Mouse (Mus musculus) myocyte (in vitro differentiated cells): ENCODE measurements at regions not wholly inside any gene's neighbourhood (a gene's known extent, or its start where the extent isn't known, plus 50 kb on each side); places are given as distances from the start of the nearest gene placed in this dataset.

ENCODE experiments used
- H3K27me3 ChIP-seq: one replicate; pipeline ENCODE4 v1.6.1; 2011; ENCODE audit not compliant: control insufficient read depth, insufficient read depth, insufficient read length
- H3K36me3 ChIP-seq: one replicate; pipeline ENCODE4 v1.6.1; 2011; ENCODE audit not compliant: control insufficient read depth, insufficient read depth
- H3K4me2 ChIP-seq: one replicate; pipeline ENCODE4 v1.6.1; 2011; ENCODE audit warnings: low read depth, control low read depth
- H3K4me3 ChIP-seq: one replicate; pipeline ENCODE4 v1.5.1; 2011; ENCODE audit warnings: mild to moderate bottlenecking, control low read depth, moderate library complexity
- H3K79me2 ChIP-seq: one replicate; pipeline ENCODE4 v1.6.1; 2011; ENCODE audit not compliant: control insufficient read depth, insufficient read depth
- H3ac ChIP-seq: one replicate; pipeline ENCODE4 v1.6.1; 2011; ENCODE audit not compliant: control insufficient read depth, insufficient read length
- CEBPB ChIP-seq: IDR thresholded peaks from 2 replicates; pipeline ENCODE4 v1.6.1; 2011; ENCODE audit warnings: mild to moderate bottlenecking, moderate library complexity; ENCODE audit not compliant: poor library complexity, insufficient read depth, severe bottlenecking
- E2F4 ChIP-seq: IDR thresholded peaks from one replicate; pipeline ENCODE4 v1.6.1; 2011; ENCODE audit warnings: mild to moderate bottlenecking, control low read depth, moderate library complexity; ENCODE audit not compliant: insufficient read depth
- MAX ChIP-seq: IDR thresholded peaks from one replicate; pipeline ENCODE4 v1.6.1; 2011; ENCODE audit warnings: low read depth, mild to moderate bottlenecking, control low read depth
- MYOD1 ChIP-seq, 3 experiments: IDR thresholded peaks; one replicate each; pipeline ENCODE4 v1.6.1; 2011; ENCODE audit warnings: control low read depth in 2 of 3, low read depth in 2 of 3, mild to moderate bottlenecking in 2 of 3, moderate library complexity in 1 of 3; ENCODE audit not compliant: insufficient read length in 2 of 3, control insufficient read depth in 1 of 3
- MYOG ChIP-seq, 3 experiments: IDR thresholded peaks; one replicate each; pipeline ENCODE4 v1.6.1; 2011; ENCODE audit warnings: control low read depth in 2 of 3, low read depth in 2 of 3, mild to moderate bottlenecking in 2 of 3; ENCODE audit not compliant: insufficient read length in 2 of 3, control insufficient read depth in 1 of 3, insufficient read depth in 1 of 3
- POLR2A ChIP-seq: IDR thresholded peaks from one replicate; pipeline ENCODE4 v1.6.1; 2011; ENCODE audit warnings: low read depth, mild to moderate bottlenecking, control low read depth, moderate library complexity; ENCODE audit not compliant: insufficient read length
- POLR2AphosphoS2 ChIP-seq: IDR thresholded peaks from one replicate; pipeline ENCODE4 v1.6.1; 2011; ENCODE audit warnings: low read depth, control low read depth; ENCODE audit not compliant: insufficient read length
- REST ChIP-seq: IDR thresholded peaks from one replicate; pipeline ENCODE4 v1.6.1; 2011; ENCODE audit warnings: mild to moderate bottlenecking, control low read depth, moderate library complexity; ENCODE audit not compliant: insufficient read depth, insufficient read length
- SRF ChIP-seq: IDR thresholded peaks from one replicate; pipeline ENCODE4 v1.6.1; 2011; ENCODE audit warnings: low read depth; ENCODE audit not compliant: control insufficient read depth, insufficient read length
- TCF12 ChIP-seq: IDR thresholded peaks from one replicate; pipeline ENCODE4 v1.6.1; 2011; ENCODE audit warnings: mild to moderate bottlenecking, control low read depth; ENCODE audit not compliant: poor library complexity, insufficient read depth, severe bottlenecking
- TCF3 ChIP-seq: IDR thresholded peaks from one replicate; pipeline ENCODE4 v1.6.1; 2011; ENCODE audit warnings: low read depth, control low read depth; ENCODE audit not compliant: insufficient read length
- USF1 ChIP-seq: IDR thresholded peaks from one replicate; pipeline ENCODE4 v1.6.1; 2011; ENCODE audit warnings: low read depth, mild to moderate bottlenecking, control low read depth, moderate library complexity

DNA sequence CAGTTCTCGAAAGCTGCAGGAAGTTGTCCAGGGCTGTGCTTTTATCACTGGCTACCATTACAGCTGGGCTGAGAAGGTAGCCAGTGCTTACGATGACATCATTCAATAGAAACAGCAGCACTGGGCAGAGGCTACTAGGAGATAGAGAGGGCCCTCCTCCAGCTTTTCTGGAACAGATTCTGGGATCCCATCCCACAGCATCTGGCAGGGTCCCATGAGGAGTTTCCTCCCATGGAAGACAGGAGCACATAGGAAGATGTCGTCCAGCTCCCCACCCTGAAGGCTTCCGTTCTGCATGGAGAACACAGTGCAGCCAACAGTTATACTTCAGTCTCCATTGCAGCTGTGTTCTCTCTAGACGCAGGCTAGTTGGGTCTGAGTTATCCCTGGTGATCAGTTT is 1503.2 kb downstream of the 4930444P10Rik start:
- H3ac ChIP-seq, result no peak overlapping the region
- no peaks in the 10 kb centered on the region for H3K27me3 ChIP-seq
- H3K4me3 ChIP-seq, result no peak overlapping the region
- H3K4me2 ChIP-seq, result no peak overlapping the region
- H3K79me2 ChIP-seq, result no peaks in the 10 kb centered on the region
- H3K36me3 ChIP-seq, result no peaks in the 10 kb centered on the region
- TF ChIP-seq MYOD1 (IDR thresholded peaks at IDR 0.05; ENCODE audit: control insufficient read depth in 1 of 3, insufficient read length in 2 of 3, low read depth in 2 of 3), result no peak
- no peak for TF ChIP-seq TCF12
- no peak for TF ChIP-seq TCF3
- TF ChIP-seq REST, result no peak
- TF ChIP-seq CEBPB, result no peak
- TF ChIP-seq SRF, result no peak
- no peak for TF ChIP-seq E2F4
- TF ChIP-seq USF1, result no peak
- no peak for TF ChIP-seq POLR2A
- TF ChIP-seq POLR2AphosphoS2, result no peak
- no peak for TF ChIP-seq MAX
- TF ChIP-seq MYOG (IDR thresholded peaks at IDR 0.05; ENCODE audit: control insufficient read depth in 1 of 3, insufficient read depth in 1 of 3, insufficient read length in 2 of 3, low read depth in 2 of 3), result no peak

GRCm38 (mm10) chr1:14579376-14579775 is 1513.7 kb downstream of the 4930444P10Rik start:
- no peak for TF ChIP-seq MAX
- TF ChIP-seq SRF, result no peak
- no peak for TF ChIP-seq REST
- no peak for TF ChIP-seq POLR2AphosphoS2
- TF ChIP-seq POLR2A, result no peak
- TF ChIP-seq MYOD1 (IDR thresholded peaks at IDR 0.05; ENCODE audit: control insufficient read depth in 1 of 3, insufficient read length in 2 of 3, low read depth in 2 of 3), result no peak
- no peak for TF ChIP-seq E2F4
- no peak for TF ChIP-seq CEBPB
- no peak for TF ChIP-seq TCF3
- no peak for TF ChIP-seq USF1
- no peak for TF ChIP-seq MYOG (IDR thresholded peaks at IDR 0.05; ENCODE audit: control insufficient read depth in 1 of 3, insufficient read depth in 1 of 3, insufficient read length in 2 of 3, low read depth in 2 of 3)
- Histone ChIP-seq H3ac (no peak overlapping the region), H3K36me3 (no peaks in the 10 kb centered on the region), H3K79me2 (no peaks in the 10 kb centered on the region), H3K4me3 (no peak overlapping the region), H3K4me2 (no peak overlapping the region), H3K27me3 (no peaks in the 10 kb centered on the region)

- H3K27me3 ChIP-seq, result no peaks in the 10 kb centered on the region
- TF ChIP-seq TCF3 (no peak), USF1 (no peak), TCF12 (no peak), POLR2AphosphoS2 (no peak), REST (no peak), E2F4 (no peak)
- no peaks in the 10 kb centered on the region for H3K79me2 ChIP-seq
- no peak overlapping the region for H3K4me2 ChIP-seq
- no peaks in the 10 kb centered on the region for H3K36me3 ChIP-seq
- no peak overlapping the region for H3ac ChIP-seq
- H3K4me3 ChIP-seq, result no peak overlapping the region
These were observed 1516.9 kb downstream of the 4930444P10Rik start for GRCm38 (mm10) chr1:14576263-14576662.

DNA sequence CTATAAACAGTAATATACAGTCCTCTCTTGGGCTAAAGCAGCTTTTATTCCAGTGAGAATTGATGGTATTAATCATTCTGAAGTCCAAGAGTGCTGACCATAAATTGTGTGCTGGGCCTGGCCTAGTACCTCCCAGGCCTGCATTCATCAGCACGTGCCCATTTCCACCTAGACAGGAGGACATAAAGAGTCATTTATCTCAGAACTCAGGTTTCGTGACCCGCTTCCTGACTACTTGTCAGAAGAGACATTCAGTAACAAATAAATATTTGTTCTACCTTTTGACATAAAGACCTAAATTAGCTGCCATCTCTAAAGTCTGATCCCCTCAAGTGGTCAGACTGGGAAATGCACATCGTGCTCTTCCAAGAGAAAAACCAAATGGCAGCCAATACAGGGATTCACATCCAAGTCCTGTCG is 1522.6 kb downstream of the 4930444P10Rik start:
- no peaks in the 10 kb centered on the region for H3K79me2 ChIP-seq
- no peaks in the 10 kb centered on the region for H3K36me3 ChIP-seq
- H3K4me2 ChIP-seq, result no peak overlapping the region
- no peak overlapping the region for H3ac ChIP-seq
- H3K4me3 ChIP-seq, result no peak overlapping the region
- H3K27me3 ChIP-seq, result no peaks in the 10 kb centered on the region
- no peak for TF ChIP-seq USF1
- TF ChIP-seq TCF3, result no peak
- TF ChIP-seq MYOG (IDR thresholded peaks at IDR 0.05; ENCODE audit: control insufficient read depth in 1 of 3, insufficient read depth in 1 of 3, insufficient read length in 2 of 3, low read depth in 2 of 3), result no peak
- TF ChIP-seq MYOD1 (IDR thresholded peaks at IDR 0.05; ENCODE audit: control insufficient read depth in 1 of 3, insufficient read length in 2 of 3, low read depth in 2 of 3), result no peak
- TF ChIP-seq REST, result no peak
- TF ChIP-seq SRF, result no peak
- no peak for TF ChIP-seq MAX
- TF ChIP-seq POLR2AphosphoS2, result no peak
- TF ChIP-seq TCF12, result no peak
- TF ChIP-seq POLR2A, result no peak
- no peak for TF ChIP-seq E2F4
- no peak for TF ChIP-seq CEBPB

DNA sequence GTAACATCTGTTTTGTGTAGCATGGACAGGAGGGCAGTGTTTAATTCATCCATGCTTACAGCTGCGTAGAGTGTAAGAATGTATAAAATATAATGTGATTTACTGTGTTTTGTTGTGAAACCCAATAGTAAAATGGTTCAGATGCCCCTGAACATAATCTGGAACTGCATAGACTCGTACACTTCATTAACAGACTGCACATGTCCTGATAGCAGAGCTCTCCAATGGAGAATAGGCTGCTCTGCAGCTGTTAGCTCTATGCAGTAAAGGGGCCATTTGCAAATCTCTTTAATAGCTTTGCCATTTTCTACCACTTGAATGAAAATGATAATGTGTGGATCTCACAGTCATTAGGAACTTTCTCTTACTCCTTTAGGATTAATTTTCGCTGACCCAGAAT is 1523.0 kb downstream of the 4930444P10Rik start:
- TF ChIP-seq POLR2AphosphoS2 (no peak), MYOD1 (IDR thresholded peaks at IDR 0.05; ENCODE audit: control insufficient read depth in 1 of 3, insufficient read length in 2 of 3, low read depth in 2 of 3) (no peak), TCF3 (no peak), USF1 (no peak), POLR2A (no peak), CEBPB (no peak), MYOG (IDR thresholded peaks at IDR 0.05; ENCODE audit: control insufficient read depth in 1 of 3, insufficient read depth in 1 of 3, insufficient read length in 2 of 3, low read depth in 2 of 3) (no peak), MAX (no peak), REST (no peak), E2F4 (no peak), TCF12 (no peak), SRF (no peak)
- Histone ChIP-seq H3K79me2 (no peaks in the 10 kb centered on the region), H3K27me3 (no peaks in the 10 kb centered on the region), H3K36me3 (no peaks in the 10 kb centered on the region), H3ac (no peak overlapping the region), H3K4me3 (no peak overlapping the region), H3K4me2 (no peak overlapping the region)
